Mouse (Mus musculus) stomach, postnatal 0 days (tissue): Measurements from ENCODE around the gene Pex12.
A peak's percentile ranks its signal among the peaks of the same experiment; 100 is the strongest.

Experiments
- CTCF ChIP-seq: IDR thresholded peaks from 2 replicates; pipeline ENCODE4 v1.5.1; 2016; ENCODE audit warnings: antibody characterized with exemption, low read depth, mild to moderate bottlenecking, moderate library complexity
- EP300 ChIP-seq: optimal IDR thresholded peaks from 2 replicates; pipeline ENCODE3; 2016; ENCODE audit warnings: antibody characterized with exemption

GRCm38 (mm10) chr11:83327427-83327826 lies 25.0 kb upstream of the Pex12 start:
- TF ChIP-seq CTCF = peak; percentile 78
- no peak for TF ChIP-seq EP300
